Mouse (Mus musculus): ENCODE data around the gene Cpsf6. TPM values are rescaled to one million over a fixed set of nuclear protein-coding genes. Genes with fewer than 3 reads are reported as not detected.
"Not testable (repeated sequence)": the region's sequence is repeated elsewhere in the genome, so short reads cannot be mapped to it uniquely, and the experiment has no call there.

The Cpsf6 gene
- total RNA-seq, 2 experiments from 2014 or later = 116 to 120 TPM

- no peak for DNase-seq (ENCODE audit: extremely low spot score in 1 of 2, low spot score in 2 of 2)
- intact Hi-C loops (cut with DNase I) = no loop called here
- peak; percentile 19 for TF ChIP-seq CTCF (IDR thresholded peaks at IDR 0.05)
- H3K4me3 ChIP-seq = no peak overlapping the region
- H3K27ac ChIP-seq = no peak overlapping the region
These were observed 15.1 kb upstream of the Cpsf6 start for GRCm38 (mm10) chr10:117394738-117395550.

GRCm38 (mm10) chr10:117393891-117394395 lies 14.1 kb upstream of the Cpsf6 start:
- H3K27ac ChIP-seq = no peak overlapping the region
- H3K4me3 ChIP-seq = peak overlapping the region; percentile 39
- intact Hi-C loops (cut with DNase I) = no loop called here
- no peak for DNase-seq (ENCODE audit: extremely low spot score in 1 of 2, low spot score in 2 of 2)
- TF ChIP-seq CTCF (IDR thresholded peaks at IDR 0.05) = no peak

- H3K27ac ChIP-seq = no peak overlapping the region
- DNase-seq (ENCODE audit: extremely low spot score in 1 of 2, low spot score in 2 of 2) = no peak
- TF ChIP-seq CTCF (IDR thresholded peaks at IDR 0.05) = no peak
- peak overlapping the region; percentile 39 for H3K4me3 ChIP-seq
- intact Hi-C loops (cut with DNase I) = no loop called here
These were observed 13.5 kb upstream of the Cpsf6 start for GRCm38 (mm10) chr10:117393196-117393890.

- Histone ChIP-seq H3K4me3 (peak overlapping the region; percentile 39; the same call in 1 of the 2 replicates), H3K27ac (no peak overlapping the region)
- intact Hi-C loops (cut with DNase I) = no loop called here
- no peak for DNase-seq (ENCODE audit: extremely low spot score in 1 of 2, low spot score in 2 of 2)
- no peak for TF ChIP-seq CTCF (IDR thresholded peaks at IDR 0.05)
These were observed 13.0 kb upstream of the Cpsf6 start for GRCm38 (mm10) chr10:117392832-117393195.

- H3K27ac ChIP-seq; DNase-seq (ENCODE audit: extremely low spot score in 1 of 2, low spot score in 2 of 2); intact Hi-C loops (cut with DNase I); H3K4me3 ChIP-seq: not testable (repeated sequence)
These were observed 12.6 kb upstream of the Cpsf6 start for GRCm38 (mm10) chr10:117392397-117392796.

GRCm38 (mm10) chr10:117391801-117392200 lies 12.0 kb upstream of the Cpsf6 start:
- no peak for DNase-seq (ENCODE audit: extremely low spot score in 1 of 2, low spot score in 2 of 2)
- TF ChIP-seq CTCF (IDR thresholded peaks at IDR 0.05) = no peak
- H3K4me3 ChIP-seq = no peak overlapping the region
- no peak overlapping the region for H3K27ac ChIP-seq
- intact Hi-C loops (cut with DNase I) = no loop called here

GRCm38 (mm10) chr10:117391057-117391456 lies 11.2 kb upstream of the Cpsf6 start:
- Histone ChIP-seq H3K27ac (no peak overlapping the region), H3K4me3 (no peak overlapping the region)
- intact Hi-C loops (cut with DNase I) = no loop called here
- TF ChIP-seq CTCF (IDR thresholded peaks at IDR 0.05) = no peak
- no peak for DNase-seq (ENCODE audit: extremely low spot score in 1 of 2, low spot score in 2 of 2)

- intact Hi-C loops (cut with DNase I) = no loop called here
- TF ChIP-seq CTCF (IDR thresholded peaks at IDR 0.05) = no peak
- H3K4me3 ChIP-seq = no peak overlapping the region
- no peak overlapping the region for H3K27ac ChIP-seq
- no peak for DNase-seq (ENCODE audit: extremely low spot score in 1 of 2, low spot score in 2 of 2)
These were observed 10.4 kb upstream of the Cpsf6 start for GRCm38 (mm10) chr10:117389904-117390875.

GRCm38 (mm10) chr10:117389371-117389740 lies 9.5 kb upstream of the Cpsf6 start:
- TF ChIP-seq CTCF (IDR thresholded peaks at IDR 0.05) = no peak
- no peak overlapping the region for H3K4me3 ChIP-seq
- no peak for DNase-seq (ENCODE audit: extremely low spot score in 1 of 2, low spot score in 2 of 2)
- intact Hi-C loops (cut with DNase I) = no loop called here
- H3K27ac ChIP-seq = no peak overlapping the region

GRCm38 (mm10) chr10:117388637-117389370 lies 9.0 kb upstream of the Cpsf6 start:
- TF ChIP-seq CTCF (IDR thresholded peaks at IDR 0.05) = no peak
- no peak overlapping the region for H3K4me3 ChIP-seq
- DNase-seq (ENCODE audit: extremely low spot score in 1 of 2, low spot score in 2 of 2) = no peak
- intact Hi-C loops (cut with DNase I) = no loop called here
- no peak overlapping the region for H3K27ac ChIP-seq

GRCm38 (mm10) chr10:117387961-117388636 lies 8.3 kb upstream of the Cpsf6 start:
- H3K4me3 ChIP-seq; H3K27ac ChIP-seq; intact Hi-C loops (cut with DNase I); DNase-seq (ENCODE audit: extremely low spot score in 1 of 2, low spot score in 2 of 2): not testable (repeated sequence)

Data from left cerebral cortex, adult 2 months (tissue).